Mouse (Mus musculus) liver, embryonic 14.5 days (tissue): ENCODE measurements around the gene Cxcl10. TPM values are rescaled to one million over a fixed set of nuclear protein-coding genes. Genes with fewer than 3 reads are reported as not detected.

Experiments
- ATAC-seq: fragments of 200-750 bp; cut with Nextera tagmentation; 2 replicates; pipeline ENCODE4 v1.8.0; 2017; ENCODE audit warnings: moderate number of reproducible peaks, mild to moderate bottlenecking, moderate library complexity; ENCODE audit not compliant: insufficient read depth
- DNase-seq, 3 experiments: peaks; one replicate each; pipeline ENCODE4 v3.0.0-alpha.2; 2012 to 2013; ENCODE audit warnings: low read depth in 3 of 3, low spot score in 3 of 3
- H3K27ac ChIP-seq: fragments of 300-500 bp; sonication (generic); 2 replicates; pipeline ENCODE4 v1.5.1; 2014; ENCODE audit warnings: moderate library complexity, mild to moderate bottlenecking, control low read depth, inconsistent platforms
- H3K27me3 ChIP-seq: fragments of 300-500 bp; sonication (generic); 2 replicates; pipeline ENCODE4 v1.6.1; 2014; ENCODE audit warnings: mild to moderate bottlenecking, low read length, moderate library complexity; ENCODE audit not compliant: control insufficient read depth, insufficient read depth
- H3K36me3 ChIP-seq: fragments of 300-500 bp; sonication (generic); replicated peaks from 2 replicates; pipeline ENCODE4 v1.6.1; 2014; ENCODE audit warnings: low read depth; ENCODE audit not compliant: control insufficient read depth, insufficient read depth
- H3K4me1 ChIP-seq, 2 experiments: fragments of 200-500 bp in 1 of 2; fragments of 300-500 bp in 1 of 2; sonication (generic) in 1 of 2; replicated peaks; 2 replicates each; pipeline ENCODE4 v1.6.1; 2012 to 2014; ENCODE audit warnings: antibody characterized with exemption in 1 of 2, inconsistent platforms in 1 of 2, low read length in 1 of 2; ENCODE audit not compliant: control insufficient read depth in 2 of 2, insufficient read depth in 2 of 2
- H3K4me2 ChIP-seq: fragments of 300-500 bp; sonication (generic); 2 replicates; pipeline ENCODE4 v1.6.1; 2014; ENCODE audit warnings: low read depth, mild to moderate bottlenecking, control low read depth, moderate library complexity
- H3K4me3 ChIP-seq, 2 experiments: fragments of 200-500 bp in 1 of 2; fragments of 300-500 bp in 1 of 2; sonication (generic) in 1 of 2; 2 replicates each; pipeline ENCODE4 v1.5.1; 2012 to 2014; ENCODE audit warnings: low read depth in 2 of 2, low read length in 2 of 2, mild to moderate bottlenecking in 2 of 2, control low read depth in 1 of 2, inconsistent platforms in 1 of 2, moderate library complexity in 1 of 2; ENCODE audit not compliant: insufficient read depth in 1 of 2
- H3K9ac ChIP-seq: fragments of 300-500 bp; sonication (generic); replicated peaks from 2 replicates; pipeline ENCODE4 v1.6.1; 2014; ENCODE audit warnings: mild to moderate bottlenecking, control low read depth, moderate library complexity
- H3K9me3 ChIP-seq: fragments of 300-500 bp; sonication (generic); 2 replicates; pipeline ENCODE4 v1.6.1; 2016; ENCODE audit warnings: low read length, mixed read lengths; ENCODE audit not compliant: control insufficient read depth
- CTCF ChIP-seq: IDR thresholded peaks from 2 replicates; pipeline ENCODE4 v1.5.1; 2016; ENCODE audit warnings: antibody characterized with exemption, low read depth, control low read depth
- EP300 ChIP-seq: IDR thresholded peaks from 2 replicates; pipeline ENCODE4 v1.6.1; 2016; ENCODE audit warnings: antibody characterized with exemption, low read depth
- WGBS: fragments of 180-500 bp; shearing (Covaris S2); extraction: QIAGEN DNeasy Blood & Tissue Kit; methylation state at CpG from one replicate; pipeline ENCODE4 v1.1.7; 2014; ENCODE audit not compliant: insufficient replicate concordance; 5-methylcytosine and 5-hydroxymethylcytosine counted together
- polyA plus RNA-seq, 2 experiments: library from polyadenylated mRNA; depleted of rRNA in 1 of 2; stranded (reverse) in 1 of 2; unstranded in 1 of 2; fragments of >200 nt; fragmentation: Nextera tagmentation in 1 of 2; extraction: Ambion mirVana in 1 of 2; gene quantifications; 2 replicates each; pipeline versions ENCODE4 v1.2.1 to v1.2.3; 2012 to 2014

Cxcl10 gene
- polyA plus RNA-seq, 2 experiments, result 4.8 to 10.0 TPM

DNA sequence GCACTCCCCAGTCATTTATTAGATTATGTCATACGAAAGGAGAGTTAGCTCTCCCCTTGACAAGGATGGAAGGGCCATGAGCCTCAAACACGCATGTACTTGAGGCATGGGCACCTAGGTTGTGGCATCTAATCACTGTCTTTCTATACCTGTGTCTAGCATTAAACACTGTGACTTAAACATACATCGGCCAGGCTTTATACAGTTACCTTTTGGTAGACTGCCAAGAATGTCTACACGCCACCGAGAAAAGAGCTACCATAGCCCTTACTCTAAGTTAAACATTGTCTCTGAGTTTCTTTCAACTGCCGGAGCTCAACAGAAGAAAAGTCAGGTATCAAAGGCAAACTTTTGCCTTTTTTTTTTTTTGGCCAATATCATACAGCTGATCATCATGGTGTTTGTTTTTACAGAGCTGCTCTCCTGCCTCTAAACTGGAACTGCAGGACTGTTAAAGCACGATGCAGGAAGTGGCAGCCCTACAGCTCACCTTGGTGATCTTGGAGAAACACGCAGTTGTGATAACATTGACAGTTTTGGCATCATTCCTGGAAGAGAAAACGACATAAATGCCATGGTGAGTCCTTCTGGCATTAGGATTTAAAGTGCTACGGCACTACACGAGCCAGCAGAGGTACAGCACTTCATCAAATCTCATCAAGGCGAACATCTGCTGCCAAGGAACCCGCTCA is 46.4 kb downstream of the Cxcl10 start:
- Histone ChIP-seq H3K4me3 (no peak overlapping the region), H3K9ac (no peak overlapping the region), H3K9me3 (no peaks in the 10 kb centered on the region), H3K4me2 (no peak overlapping the region), H3K27ac (no peak overlapping the region), H3K4me1 (no peaks in the 10 kb centered on the region), H3K27me3 (no peaks in the 10 kb centered on the region), H3K36me3 (peaks cover 47% of the 10 kb centered on the region)
- ATAC-seq, result no peak
- WGBS, result 79% methylated on average over 13 of the region's 13 CpGs
- no peak for DNase-seq
- TF ChIP-seq EP300, result no peak
- no peak for TF ChIP-seq CTCF

Other genes starting within 250 kb of the Cxcl10 start
- 11.1 and 18.6 TPM in 2 replicates for gene Uso1, start 211.0 kb downstream of the Cxcl10 start, polyA plus RNA-seq (2012; rRNA removed)
- 14.3 and 14.7 TPM in 2 replicates for gene Uso1, start 211.0 kb downstream of the Cxcl10 start, polyA plus RNA-seq (2014; fragmentation: Nextera tagmentation; extraction: Ambion mirVana)
- gene U90926, start 133.5 kb downstream of the Cxcl10 start, polyA plus RNA-seq (2012; rRNA removed), result not detected in 2 replicates
- not detected in 2 replicates for gene U90926, start 133.5 kb downstream of the Cxcl10 start, polyA plus RNA-seq (2014; fragmentation: Nextera tagmentation; extraction: Ambion mirVana)
- gene Ppef2, start 92.6 kb downstream of the Cxcl10 start, polyA plus RNA-seq (2012; rRNA removed), result 0.05 and 0.13 TPM in 2 replicates
- not detected in 2 replicates for gene Ppef2, start 92.6 kb downstream of the Cxcl10 start, polyA plus RNA-seq (2014; fragmentation: Nextera tagmentation; extraction: Ambion mirVana)
- gene Naaa, start 70.7 kb downstream of the Cxcl10 start, polyA plus RNA-seq (2012; rRNA removed), result 4.3 and 4.4 TPM in 2 replicates
- 3.6 and 4.5 TPM in 2 replicates for gene Naaa, start 70.7 kb downstream of the Cxcl10 start, polyA plus RNA-seq (2014; fragmentation: Nextera tagmentation; extraction: Ambion mirVana)
- 8.1 and 9.5 TPM in 2 replicates for gene Sdad1, start 38.4 kb downstream of the Cxcl10 start, polyA plus RNA-seq (2012; rRNA removed)
- 17.4 and 18.8 TPM in 2 replicates for gene Sdad1, start 38.4 kb downstream of the Cxcl10 start, polyA plus RNA-seq (2014; fragmentation: Nextera tagmentation; extraction: Ambion mirVana)
- 0.06 TPM in 1 of 2 replicates, not detected in the other for gene Cxcl9, start 20.8 kb downstream of the Cxcl10 start, polyA plus RNA-seq (2012; rRNA removed)
- 0.20 TPM in 1 of 2 replicates, not detected in the other for gene Cxcl9, start 20.8 kb downstream of the Cxcl10 start, polyA plus RNA-seq (2014; fragmentation: Nextera tagmentation; extraction: Ambion mirVana)
- gene Art3, start 17.1 kb downstream of the Cxcl10 start, polyA plus RNA-seq (2012; rRNA removed), result 0.53 and 1.1 TPM in 2 replicates
- 1.7 and 2.1 TPM in 2 replicates for gene Art3, start 17.1 kb downstream of the Cxcl10 start, polyA plus RNA-seq (2014; fragmentation: Nextera tagmentation; extraction: Ambion mirVana)
- 14.5 and 20.7 TPM in 2 replicates for gene Nup54, start 86.3 kb upstream of the Cxcl10 start, polyA plus RNA-seq (2012; rRNA removed)
- gene Nup54, start 86.3 kb upstream of the Cxcl10 start, polyA plus RNA-seq (2014; fragmentation: Nextera tagmentation; extraction: Ambion mirVana), result 26.6 and 31.9 TPM in 2 replicates
- gene Scarb2, start 157.9 kb upstream of the Cxcl10 start, polyA plus RNA-seq (2012; rRNA removed), result 4.5 and 5.7 TPM in 2 replicates
- 5.2 and 5.4 TPM in 2 replicates for gene Scarb2, start 157.9 kb upstream of the Cxcl10 start, polyA plus RNA-seq (2014; fragmentation: Nextera tagmentation; extraction: Ambion mirVana)
- gene Fam47e, start 206.2 kb upstream of the Cxcl10 start, polyA plus RNA-seq (2012; rRNA removed), result 0.96 and 1.0 TPM in 2 replicates
- 1.4 and 1.8 TPM in 2 replicates for gene Fam47e, start 206.2 kb upstream of the Cxcl10 start, polyA plus RNA-seq (2014; fragmentation: Nextera tagmentation; extraction: Ambion mirVana)